Mouse (Mus musculus) heart, adult 18-20 months (tissue): ENCODE data around the gene Irf9. TPM values are rescaled to one million over a fixed set of nuclear protein-coding genes. Genes with fewer than 3 reads are reported as not detected.

ENCODE experiments used
- DNase-seq, 2 experiments: peaks; one replicate each; pipeline ENCODE4 v3.0.0; 2021 to 2022; ENCODE audit warnings: mixed read lengths in 1 of 2
- total RNA-seq, 2 experiments: library from RNA; stranded (reverse); gene quantifications; 2 replicates each; pipeline ENCODE4 v1.2.3; 2021

Gene Irf9
- total RNA-seq, 2 experiments from 2014 or later, result 8.9 to 11.0 TPM

DNA sequence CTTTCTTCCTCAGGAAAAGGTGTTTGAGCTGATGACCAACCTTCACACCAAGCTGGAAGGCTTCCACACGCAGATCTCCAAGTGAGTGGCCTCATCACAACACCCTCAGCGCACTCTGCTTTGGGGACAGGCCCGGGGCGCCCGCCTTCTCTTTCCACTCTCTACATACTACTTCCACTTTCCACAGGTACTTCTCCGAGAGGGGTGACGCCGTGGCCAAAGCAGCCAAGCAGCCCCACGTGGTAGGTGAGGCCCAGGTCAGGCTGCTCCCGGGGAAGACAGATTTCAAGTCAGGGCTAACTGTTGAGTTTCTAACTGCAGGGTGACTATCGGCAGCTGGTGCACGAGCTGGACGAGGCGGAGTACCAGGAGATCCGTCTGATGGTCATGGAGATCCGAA is 22.6 kb upstream of the Irf9 start:
- no peak for DNase-seq

DNA sequence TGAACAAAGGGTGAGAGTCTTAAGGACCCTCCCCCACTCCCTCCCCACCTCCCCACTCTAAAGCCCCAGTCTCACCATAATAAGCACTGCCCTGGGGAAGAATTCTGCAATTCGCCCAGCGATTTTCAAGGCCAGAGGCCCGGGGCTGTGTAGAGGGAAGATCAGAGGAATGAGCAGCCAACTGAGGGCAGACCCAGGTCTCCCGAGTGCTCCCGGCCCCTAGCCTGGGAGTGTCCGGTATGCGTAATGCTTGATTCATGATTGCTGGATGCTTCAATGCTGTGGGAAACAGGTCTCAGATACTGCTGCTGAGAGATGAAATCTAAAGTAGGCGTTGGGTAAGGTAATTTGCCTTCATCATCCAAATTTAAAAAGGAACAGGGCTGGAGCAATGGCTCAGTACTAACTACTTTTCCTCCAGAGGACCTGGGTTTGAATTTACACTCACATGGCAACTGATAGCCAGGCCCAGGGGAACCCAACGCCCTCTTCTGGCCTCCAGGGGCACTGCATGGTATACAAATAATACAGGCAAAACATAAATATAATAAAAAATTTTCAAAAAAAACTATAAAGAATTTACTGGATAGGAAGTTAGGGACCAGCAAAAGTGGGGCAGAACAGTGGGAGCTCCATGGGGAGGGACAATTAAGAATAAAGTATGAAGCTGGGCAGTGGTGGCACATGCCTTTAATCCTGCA is 21.2 kb upstream of the Irf9 start:
- no peak for DNase-seq

DNA sequence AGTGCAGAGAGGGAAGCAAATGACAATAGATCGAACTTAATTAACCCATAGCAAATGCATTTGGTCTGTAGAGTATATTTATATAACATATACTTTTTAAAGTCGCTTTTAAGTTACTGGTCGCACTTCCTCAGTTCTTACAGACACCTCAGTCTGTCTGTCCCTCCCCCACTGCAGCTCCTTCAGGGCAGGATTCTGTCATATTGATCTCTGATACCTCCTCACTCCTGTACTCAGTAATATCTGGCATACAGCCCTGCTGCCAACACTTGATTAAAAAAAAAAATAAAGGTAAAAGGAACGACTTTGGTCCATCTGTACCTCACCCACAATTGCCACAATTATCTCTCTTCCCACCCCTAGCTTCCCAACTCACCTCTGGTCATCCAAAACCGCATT is 19.1 kb upstream of the Irf9 start:
- DNase-seq, result no peak

GRCm38 (mm10) chr14:55584702-55585565 is 18.4 kb upstream of the Irf9 start, which contains the start of gene Emc9:
Gene Emc9, minus strand, starts transcription at chr14:55585302.
- peak; percentile 89 to 93 for DNase-seq

GRCm38 (mm10) chr14:55585566-55585960 is 17.8 kb upstream of the Irf9 start:
- peak in 1 of 2 experiments; percentile 49 for DNase-seq

- no peak for DNase-seq
Observed at GRCm38 (mm10) chr14:55586149-55586548, 17.2 kb upstream of the Irf9 start.

GRCm38 (mm10) chr14:55589271-55589670 is 14.1 kb upstream of the Irf9 start:
- DNase-seq, result no peak

- DNase-seq, result no peak
Observed at GRCm38 (mm10) chr14:55589771-55590448, 13.5 kb upstream of the Irf9 start.

DNA sequence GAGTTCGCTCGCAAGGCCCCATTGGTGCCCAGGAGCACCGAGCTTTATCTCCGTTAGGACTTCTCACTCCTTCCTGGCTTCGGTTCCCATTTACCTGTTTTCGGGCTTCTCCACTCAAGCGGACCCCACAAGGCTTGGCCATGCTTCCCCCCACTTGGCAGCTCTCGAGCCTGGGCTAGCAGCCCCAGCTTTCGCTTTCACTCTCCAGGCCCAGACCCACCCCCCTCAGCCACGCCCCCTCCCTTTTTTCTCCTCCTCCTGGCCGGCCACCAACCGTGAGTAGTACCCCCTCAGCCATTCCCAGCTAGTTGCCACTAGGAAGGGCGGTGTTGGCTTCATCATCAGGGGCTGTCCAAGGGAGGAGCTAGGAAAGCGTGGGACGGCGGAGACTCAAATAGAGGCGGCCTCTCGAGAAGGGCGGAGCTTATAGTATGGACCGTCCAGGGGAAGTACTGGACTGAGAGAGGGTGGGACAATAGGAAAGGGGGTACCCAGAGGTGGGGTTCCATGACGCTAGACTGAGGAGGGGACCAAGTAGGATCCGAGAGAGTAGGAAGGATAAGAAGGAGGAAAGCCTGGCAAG is 12.5 kb upstream of the Irf9 start, which contains the start of gene Psme2:
Gene Psme2, minus strand, starts transcription at position 366 of the 583 bp plus-strand sequence.
- DNase-seq, result peak; percentile 96 to 99

- DNase-seq, result peak; percentile 95 to 99
Observed at GRCm38 (mm10) chr14:55591331-55591891, 12.0 kb upstream of the Irf9 start, which contains the start of gene Rnf31. Gene Rnf31, plus strand, starts transcription at chr14:55591708.

- DNase-seq, result no peak
Observed at GRCm38 (mm10) chr14:55592226-55592625, 11.1 kb upstream of the Irf9 start.

GRCm38 (mm10) chr14:55596036-55596690 is 7.2 kb upstream of the Irf9 start:
- DNase-seq, result no peak

DNA sequence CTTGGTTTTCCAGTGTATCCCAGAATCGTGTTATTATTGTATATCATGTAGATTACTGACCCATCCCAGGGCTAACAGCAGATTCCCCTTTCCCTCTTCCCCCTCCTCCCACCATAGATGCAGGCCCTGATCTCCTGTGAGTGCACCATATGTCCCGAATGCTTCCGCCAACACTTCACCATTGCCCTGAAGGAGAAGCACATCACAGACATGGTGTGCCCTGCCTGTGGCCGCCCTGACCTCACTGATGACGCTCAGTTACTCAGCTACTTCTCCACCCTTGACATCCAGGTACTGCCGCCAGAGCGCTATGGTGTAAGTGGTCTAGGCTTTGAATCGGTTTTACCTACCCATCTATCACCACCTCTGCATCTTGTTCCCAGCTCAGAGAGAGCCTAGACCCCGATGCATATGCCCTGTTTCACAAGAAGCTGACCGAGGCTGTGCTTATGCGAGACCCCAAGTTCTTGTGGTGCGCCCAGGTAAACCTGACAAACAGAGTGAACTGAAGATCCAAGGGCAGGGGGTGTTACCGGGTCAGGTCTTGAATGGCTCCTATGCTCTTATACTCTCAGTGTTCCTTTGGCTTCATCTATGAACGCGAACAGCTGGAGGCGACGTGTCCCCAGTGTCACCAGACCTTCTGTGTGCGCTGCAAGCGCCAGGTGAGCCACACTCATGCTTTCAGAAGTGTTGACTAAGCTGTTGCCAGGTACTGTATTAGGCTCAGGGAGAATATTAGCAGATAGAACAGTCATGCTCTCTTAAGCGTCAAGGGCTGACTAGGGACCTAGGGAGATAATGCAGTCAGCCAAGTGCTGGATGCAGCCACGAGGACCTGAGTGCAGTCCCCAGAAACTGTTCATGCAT is 4.6 kb upstream of the Irf9 start:
- DNase-seq, result no peak

DNA sequence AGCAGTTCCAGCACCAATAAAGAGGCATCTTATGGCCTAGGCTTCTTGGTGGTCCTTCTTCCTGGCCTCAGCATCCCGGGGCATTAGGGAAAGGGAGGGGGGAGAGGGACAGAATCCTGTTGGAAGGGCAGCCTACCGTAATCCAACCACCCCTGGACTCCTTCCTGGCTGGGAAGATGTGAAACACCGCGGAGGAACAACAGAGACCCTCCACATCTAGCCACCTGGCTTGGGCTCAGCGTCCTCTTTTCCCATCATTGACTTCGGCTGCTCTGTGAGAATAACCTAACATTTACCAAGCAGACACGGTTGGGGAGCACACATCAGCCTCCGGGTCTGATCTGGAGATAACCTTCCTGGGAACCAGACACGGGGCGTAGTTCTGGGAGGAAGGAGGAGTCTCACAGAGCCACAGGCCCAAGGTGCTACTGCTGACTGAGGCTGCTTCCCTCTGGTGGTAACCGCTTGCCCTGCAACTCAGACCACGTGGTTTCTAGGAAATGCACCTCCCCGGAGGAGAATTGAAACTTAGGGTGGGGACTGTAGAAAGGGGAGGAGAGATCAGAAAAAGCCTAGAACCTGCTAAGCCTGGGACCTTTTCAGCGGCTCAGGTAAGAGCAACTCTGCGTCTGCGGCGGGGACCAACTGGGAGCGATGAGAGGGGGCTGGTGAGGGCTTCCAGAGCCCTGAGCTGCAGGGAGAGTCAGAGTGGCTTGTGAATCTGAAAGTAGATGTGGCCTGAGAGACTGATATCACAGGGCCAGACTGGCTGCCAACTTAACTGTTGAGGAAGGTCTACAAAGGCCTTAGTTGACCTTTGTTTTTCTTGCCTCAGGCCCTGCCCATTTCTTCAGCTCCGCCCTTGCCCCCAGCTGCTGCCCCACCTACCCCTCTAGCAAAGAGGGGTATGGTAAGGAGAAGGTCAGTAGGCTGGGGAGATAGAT is 534 bp downstream of the Irf9 start:
- peak; percentile 94 to 96 for DNase-seq

- no peak for DNase-seq
Observed at GRCm38 (mm10) chr14:55604823-55605222, 1.5 kb downstream of the Irf9 start.

GRCm38 (mm10) chr14:55605743-55606459 is 2.5 kb downstream of the Irf9 start:
- DNase-seq, result no peak

GRCm38 (mm10) chr14:55608339-55608738 is 5.0 kb downstream of the Irf9 start:
- DNase-seq, result no peak

DNA sequence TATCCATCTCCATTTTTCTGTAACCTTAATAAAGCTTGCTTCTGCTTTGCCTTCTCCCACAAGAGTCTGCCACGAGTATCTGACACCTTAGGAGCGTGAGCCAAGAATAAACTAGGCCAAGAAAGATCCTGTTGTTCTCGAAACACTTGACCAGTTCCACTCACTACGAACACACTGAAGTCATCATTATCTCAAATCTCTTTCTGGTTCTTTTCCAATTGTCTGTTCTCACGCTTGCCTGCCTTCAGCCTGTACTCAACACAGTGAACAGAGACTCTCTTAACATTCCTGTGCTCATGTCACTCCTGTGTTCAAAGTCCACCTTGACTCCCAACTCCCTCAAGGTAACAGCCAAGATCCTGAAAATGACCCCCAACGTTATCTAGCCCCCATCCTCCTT is 10.0 kb downstream of the Irf9 start:
- no peak for DNase-seq
